Mouse (Mus musculus) ovary, postnatal 36 days (tissue): ENCODE data around the gene Ptpa.
A peak's percentile ranks its signal among the peaks of the same experiment; 100 is the strongest.

Source experiments
- DNase-seq: peaks from one replicate; pipeline ENCODE4 v3.0.0; 2022; ENCODE audit warnings: low spot score, mixed read lengths

Gene Ptpa

DNA sequence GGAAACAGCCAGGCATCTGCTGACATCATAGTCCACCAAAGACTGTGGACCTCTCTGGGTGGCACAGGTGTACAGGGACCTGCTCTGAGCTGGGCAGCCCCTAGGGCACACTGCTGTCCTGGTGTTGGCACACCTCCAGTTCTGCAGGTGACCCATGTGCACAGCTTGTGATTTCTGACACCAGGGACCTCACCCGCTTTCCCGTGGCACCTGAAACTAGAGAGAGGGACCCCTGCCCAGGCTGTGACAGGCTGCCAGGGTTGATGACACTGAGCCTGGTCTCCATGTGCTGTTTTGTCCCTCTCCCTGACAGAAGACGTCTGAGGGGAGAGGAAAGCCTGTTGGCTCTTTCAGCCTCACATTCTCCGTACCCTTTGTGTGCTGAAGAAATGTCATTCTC, 22.0 kb downstream of the Ptpa start:
- DNase-seq: no peak

DNA sequence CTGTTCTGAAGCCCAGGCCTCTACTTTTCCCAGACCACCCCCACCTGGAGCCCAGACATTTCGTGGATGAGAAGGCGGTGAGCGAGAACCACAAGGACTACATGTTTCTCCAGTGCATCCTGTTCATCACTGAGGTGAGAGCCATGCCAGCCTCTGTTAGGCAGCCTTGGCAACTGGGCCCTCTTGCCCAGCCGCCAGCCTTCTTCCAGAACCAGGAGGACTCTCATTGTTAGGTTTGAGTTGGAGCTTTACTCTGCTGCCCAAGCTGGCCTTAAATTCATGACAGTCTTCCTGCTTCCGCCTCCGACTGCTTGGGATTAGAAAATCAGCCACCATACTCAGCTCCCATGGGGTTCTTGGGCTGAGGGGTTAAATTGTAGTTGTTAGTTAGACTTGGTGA, 23.8 kb downstream of the Ptpa start:
- DNase-seq: no peak

GRCm38 (mm10) chr2:30440211-30440700, 24.4 kb downstream of the Ptpa start:
- DNase-seq: no peak

- DNase-seq: peak; percentile 73
Measured at GRCm38 (mm10) chr2:30440701-30441517, 25.1 kb downstream of the Ptpa start.

DNA sequence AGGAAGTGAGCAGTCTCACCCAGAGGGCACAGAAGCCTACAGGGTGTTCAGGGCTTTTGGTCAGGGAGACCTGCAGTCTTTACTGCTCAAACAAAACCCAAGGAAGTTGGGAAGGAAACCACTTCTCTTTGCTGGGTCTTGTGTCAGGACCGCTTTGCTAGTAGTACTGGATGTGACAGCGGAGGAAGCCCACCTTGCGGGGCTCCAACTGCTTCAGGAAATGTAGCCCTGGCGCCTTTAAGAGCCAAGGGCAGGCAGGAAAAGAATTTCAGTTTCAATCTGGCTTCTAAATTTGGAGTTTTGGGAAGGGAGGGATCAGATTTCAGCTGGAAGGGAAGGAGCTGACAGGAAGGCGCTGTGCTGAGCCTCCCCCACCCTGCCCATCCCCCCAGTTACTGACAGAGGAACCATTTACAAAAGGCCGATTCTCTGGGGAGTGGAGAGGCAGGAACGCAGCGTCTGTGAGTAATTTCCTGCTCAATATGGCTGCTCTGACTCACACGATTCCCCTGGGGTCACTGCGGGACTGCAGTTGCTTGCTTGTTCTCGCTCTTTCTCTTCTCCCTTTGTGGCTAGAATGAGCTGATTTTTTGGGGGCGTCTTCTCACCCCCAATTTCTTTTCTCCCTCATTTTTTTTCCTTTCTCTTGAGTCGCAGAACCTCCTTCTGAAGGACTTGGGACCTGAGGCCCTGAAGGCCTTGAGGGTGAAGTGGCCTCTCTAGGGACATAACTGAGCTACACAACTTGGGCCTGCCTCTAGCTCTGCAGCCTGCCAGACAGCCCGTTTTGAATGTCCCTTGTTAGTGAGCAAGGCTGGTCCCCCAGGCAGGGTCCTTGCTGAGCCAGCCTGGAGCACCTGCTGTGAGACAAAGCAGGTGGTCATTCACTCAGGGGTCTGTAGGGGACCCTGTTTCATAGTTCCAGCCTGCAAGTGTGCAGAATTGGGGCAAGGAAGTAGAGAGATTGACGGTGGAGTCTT, 26.0 kb downstream of the Ptpa start:
- peak; percentile 64 for DNase-seq

GRCm38 (mm10) chr2:30442498-30442890, 26.7 kb downstream of the Ptpa start:
- no peak for DNase-seq

GRCm38 (mm10) chr2:30443281-30443680, 27.4 kb downstream of the Ptpa start:
- no peak for DNase-seq

- DNase-seq: no peak
Measured at GRCm38 (mm10) chr2:30444006-30444405, 28.2 kb downstream of the Ptpa start.

DNA sequence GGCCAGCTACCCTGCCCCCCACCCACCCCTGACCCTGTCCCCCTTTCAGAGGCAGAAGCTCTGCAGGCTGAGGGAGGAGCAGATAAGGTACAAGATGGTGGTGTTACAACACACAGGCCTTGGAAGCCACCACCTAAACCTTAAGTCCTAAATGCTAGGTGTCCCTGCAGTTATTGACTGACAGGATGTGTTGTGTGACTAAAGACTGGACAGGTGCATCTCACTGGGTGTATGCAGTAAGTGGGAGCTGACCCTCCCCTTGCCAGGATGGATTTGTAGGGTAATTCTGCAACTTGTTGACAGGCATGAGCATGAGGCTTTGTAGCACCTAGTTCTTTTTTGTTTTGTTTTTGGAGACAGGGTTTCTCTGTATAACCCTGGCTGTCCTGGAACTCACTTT, 28.6 kb downstream of the Ptpa start:
- no peak for DNase-seq

DNA sequence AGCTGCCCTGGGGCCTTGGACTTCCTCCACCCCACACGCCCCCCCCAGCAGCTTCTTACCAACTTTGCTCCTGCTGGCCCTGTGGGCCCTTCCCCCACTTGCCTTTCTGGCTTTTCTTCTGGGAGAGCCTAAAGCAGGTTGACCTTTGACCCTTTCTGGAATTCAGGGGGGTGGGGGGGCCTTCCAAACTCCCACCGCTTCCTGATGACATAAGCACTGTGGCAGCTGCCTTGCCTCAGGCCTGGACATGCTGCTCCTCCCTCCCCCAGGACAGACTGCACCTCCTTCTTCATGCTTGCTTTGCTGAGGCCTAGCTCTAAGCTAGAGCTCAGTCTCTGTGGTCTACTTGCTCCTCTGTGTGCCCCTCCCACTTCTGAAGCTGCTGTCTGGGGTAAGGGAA, 29.5 kb downstream of the Ptpa start:
- no peak for DNase-seq

DNA sequence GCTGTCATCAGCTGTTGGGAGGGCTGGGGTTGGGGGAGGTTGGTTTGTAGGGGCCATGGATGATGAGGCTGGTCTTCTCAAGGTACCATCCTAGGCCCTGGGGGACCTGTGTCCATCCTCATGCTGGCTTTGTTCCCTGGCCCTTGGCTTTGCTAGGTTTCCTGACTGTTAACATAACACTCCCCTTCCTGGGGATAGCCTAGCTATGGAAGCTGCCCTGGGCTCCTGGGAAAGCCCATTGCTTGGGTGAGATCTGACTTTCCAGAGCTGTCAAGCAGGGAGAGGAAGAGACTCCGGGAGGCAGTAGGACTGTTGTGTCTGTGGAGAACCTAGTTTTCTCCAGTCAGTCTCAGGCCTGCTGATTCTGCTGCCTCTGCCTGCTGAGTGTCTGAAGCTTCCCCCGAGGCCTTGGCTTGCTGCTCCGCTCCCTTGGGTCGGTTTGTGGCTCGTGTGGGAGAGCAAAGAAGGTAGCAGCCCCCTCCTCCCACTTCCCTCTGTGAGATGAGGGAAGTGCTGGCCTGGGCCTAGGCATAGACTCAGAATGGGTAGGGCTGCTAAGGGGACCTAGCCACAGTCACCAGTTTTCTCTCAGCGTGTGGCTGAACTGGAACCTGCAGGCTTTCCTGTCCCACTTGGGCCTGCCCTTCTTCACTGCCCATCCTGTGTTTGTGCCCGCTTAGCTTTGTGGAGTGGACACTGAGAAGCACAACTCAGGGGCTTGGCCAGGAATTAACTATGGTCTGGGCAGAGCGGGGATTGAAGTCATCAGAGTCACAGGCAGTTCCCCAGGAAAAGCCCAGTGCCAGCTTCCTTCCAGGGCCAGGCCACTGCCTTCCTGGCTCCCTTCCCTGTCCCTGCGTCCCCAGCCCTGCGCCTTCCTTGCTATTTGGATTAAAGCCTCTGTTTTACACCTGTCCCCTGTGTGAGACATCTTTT, 31.3 kb downstream of the Ptpa start:
- DNase-seq: no peak

DNA sequence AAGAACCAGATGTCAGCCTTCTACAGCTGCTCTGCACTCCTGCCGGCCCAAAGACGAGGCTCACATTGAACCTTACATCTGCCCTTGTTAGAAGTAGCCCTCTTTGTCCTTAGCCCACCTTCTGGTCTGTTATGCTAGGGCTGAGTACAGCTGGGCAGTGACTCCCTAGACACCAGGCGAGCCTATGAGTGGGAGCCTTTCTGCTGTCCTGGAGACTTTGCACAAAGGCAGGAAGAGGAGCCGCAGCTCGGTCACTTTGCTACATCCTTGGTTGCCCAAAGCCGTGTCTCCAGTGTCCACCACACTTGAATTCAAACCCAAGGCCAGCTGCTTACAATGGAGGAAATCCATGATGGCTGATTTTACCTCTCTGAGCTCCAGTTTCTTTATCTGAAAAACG, 32.5 kb downstream of the Ptpa start:
- DNase-seq: no peak

DNA sequence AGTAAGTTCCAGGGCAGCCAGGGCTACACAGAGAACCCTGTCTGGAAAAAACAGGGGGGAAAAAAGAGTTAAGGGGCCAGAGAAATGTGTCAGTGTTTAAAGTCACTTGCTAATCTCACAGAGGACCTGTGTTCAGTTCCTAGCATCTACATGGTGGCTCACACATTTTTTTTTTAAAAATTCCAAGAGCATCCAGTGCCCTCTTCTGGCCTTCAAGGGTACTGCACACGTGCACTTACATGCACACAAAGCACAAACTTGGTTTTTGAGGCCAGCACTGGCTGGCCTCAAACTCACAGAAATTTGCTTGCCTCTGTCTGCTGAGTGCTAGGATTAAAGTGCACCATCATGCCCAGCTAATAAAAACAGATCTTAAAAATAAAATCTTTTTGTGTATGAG, 34.7 kb downstream of the Ptpa start:
- DNase-seq: no peak

- no peak for DNase-seq
Measured at GRCm38 (mm10) chr2:30451525-30451924, 35.7 kb downstream of the Ptpa start.

- DNase-seq: no peak
Measured at GRCm38 (mm10) chr2:30453570-30453969, 37.7 kb downstream of the Ptpa start.

- DNase-seq: no peak
Measured at GRCm38 (mm10) chr2:30454587-30454986, 38.7 kb downstream of the Ptpa start.

DNA sequence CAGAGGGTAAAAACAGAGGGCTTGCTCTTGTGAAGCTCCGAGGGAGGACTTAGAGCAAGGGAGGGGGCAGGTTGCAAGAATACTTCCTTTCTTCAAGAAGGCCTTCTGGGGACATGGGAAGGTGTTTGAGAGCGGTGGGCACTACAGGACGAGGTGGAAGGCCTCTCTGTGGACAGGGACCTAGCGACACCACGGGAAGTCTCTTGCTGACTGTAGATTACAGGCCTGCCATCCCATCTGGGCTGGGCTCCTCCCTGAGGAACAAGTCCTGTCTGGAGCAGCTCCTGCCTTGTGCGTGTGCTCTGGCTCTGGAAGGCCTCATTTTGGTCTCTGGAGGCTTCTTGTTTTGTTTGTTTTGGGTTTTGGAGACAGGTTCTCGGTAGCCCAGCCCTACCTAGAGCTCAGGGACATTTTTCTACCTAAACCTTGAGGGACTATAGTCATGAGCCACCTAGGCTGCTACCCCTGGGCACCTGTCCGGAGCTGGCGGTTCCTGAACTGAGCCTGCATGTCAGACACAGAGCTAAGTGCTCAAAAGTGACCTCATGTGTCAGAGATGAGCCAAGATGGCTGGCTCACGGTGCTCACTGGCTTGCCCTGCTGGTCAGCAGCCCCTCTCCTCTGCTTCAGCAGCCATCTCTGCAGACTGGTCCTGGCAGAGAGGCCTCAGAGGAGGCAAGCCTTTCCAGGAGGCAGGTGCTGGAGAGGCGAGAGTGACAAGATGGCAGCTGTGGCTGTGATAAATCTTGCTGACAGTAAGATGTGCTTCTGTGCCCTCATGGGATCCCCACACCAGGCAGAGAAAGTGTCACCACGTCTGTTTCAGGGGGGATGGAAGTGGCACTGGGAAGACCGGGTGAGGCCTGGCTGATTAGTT, 40.5 kb downstream of the Ptpa start:
- no peak for DNase-seq

GRCm38 (mm10) chr2:30458349-30458748, 42.5 kb downstream of the Ptpa start:
- DNase-seq: no peak

- no peak for DNase-seq
Measured at GRCm38 (mm10) chr2:30459241-30459640, 43.4 kb downstream of the Ptpa start.

GRCm38 (mm10) chr2:30463341-30463761, 47.5 kb downstream of the Ptpa start:
- DNase-seq: no peak

DNA sequence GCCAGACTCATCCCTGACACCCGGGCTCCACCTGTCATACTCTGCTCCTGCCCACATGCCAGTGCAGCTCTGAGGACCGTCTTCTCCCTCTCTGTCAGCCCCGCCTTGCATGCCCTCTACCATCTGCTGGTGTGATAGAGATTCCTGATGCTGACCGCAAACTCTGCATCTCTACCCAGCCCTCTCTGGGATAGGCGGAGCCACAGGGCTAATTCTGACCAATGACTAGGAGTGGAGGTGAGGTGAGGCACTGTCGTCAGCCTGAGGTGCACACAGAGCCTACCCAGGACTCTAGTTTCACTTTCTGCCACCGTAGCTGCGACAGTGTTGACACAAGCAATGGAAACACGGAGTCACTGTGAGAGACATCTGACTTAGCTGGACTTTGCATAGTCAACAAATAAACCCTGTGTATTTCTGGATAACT, 48.1 kb downstream of the Ptpa start:
- peak; percentile 53 for DNase-seq
